Mouse (Mus musculus): ENCODE data around the gene Eif4e3.

The Eif4e3 gene

DNA sequence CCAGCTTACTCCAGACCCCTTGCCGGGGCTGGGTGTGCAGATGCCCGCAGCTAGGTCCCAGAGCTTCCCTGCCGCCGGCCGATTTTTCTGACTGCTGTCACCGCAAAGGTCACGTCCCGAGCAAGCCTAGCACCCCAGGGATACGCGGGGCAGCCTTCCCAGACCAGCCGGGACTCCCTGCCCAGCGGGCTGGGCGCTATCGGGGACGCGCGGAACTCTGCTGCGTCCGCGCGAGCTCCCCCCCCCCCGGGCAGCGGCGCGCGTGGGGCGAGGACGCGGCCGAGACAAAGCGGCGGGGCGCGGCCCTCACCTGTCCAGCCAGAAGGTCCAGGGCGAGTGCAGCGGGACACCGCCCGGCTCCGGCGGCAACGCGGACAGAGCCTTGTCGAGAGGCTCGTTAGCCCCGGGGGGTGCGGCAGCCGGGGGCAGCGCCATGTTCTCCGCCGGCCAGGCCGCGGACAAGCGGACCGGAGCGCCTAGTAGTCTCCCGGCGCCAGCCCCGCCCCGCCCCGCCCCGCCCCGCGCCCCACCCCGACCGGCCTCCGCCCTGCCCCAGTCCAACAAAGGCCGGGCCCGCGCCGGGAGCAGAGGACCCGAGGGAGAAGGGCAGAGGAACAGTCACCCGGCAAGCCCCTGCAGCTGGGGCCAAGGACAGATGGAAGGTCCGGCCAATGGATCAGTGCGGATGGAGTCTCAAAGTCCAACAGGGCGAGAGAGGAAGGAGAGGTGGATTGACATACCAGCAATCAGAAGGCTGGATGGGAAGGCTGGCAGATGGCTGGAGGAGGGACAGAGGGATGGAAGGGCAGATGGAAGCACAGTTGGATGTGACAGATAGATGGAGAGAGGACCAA is at the start of gene Eif4e3, which contains the start of gene Gm20696:
Gene Eif4e3 (minus strand): TSS at position 454 of the 854 bp plus-strand sequence.
Gene Gm20696 (minus strand): TSS at position 480 of the 854 bp plus-strand sequence.
- in situ Hi-C loops (cut with MboI, MseI) = loop anchor here (25.0 kb wide), 2 partner anchors 1171 to 1196 kb away; partner anchors contain the start of gene Ppp4r2 (in 1 of the 2)

DNA sequence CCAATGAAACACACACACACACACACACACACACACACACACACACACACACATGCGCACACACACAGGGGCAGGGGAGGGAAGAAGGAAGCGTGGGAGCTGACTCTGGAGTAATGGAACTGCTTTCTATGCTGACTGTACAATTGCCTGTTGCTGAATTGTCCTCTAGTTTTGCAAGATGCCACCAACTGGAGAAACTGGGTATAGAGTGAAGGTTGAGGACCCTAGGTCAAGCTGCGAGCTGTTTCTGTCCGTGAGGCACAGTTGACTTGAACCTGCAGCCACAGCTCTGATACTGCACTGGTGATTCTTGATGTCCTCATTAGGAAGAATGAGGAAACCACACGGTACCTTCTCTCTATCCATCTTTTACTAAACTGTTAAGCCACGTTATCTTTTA is 49.3 kb upstream of the Eif4e3 start:
- in situ Hi-C loops (cut with MboI, MseI) = no loop called here

DNA sequence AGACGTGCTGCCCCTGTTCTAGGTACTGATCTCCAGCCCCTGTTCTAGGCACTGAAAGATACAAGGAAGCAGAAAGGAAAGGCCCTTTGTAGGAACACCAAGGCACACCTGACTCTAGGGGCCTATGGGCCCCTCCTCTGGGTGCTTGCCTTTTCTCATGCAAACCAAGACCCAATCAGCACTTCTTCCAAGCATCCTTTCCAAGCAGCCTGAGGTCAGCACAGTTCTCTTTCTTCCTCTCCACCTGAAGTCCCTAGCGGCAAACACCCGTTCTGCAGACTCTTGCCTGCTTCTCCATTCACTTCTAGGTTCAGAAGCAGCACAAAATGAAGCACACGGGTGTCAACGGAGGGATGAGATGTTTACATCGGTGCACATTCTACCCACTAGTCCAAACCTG is 48.6 kb upstream of the Eif4e3 start:
- in situ Hi-C loops (cut with MboI, MseI) = no loop called here

DNA sequence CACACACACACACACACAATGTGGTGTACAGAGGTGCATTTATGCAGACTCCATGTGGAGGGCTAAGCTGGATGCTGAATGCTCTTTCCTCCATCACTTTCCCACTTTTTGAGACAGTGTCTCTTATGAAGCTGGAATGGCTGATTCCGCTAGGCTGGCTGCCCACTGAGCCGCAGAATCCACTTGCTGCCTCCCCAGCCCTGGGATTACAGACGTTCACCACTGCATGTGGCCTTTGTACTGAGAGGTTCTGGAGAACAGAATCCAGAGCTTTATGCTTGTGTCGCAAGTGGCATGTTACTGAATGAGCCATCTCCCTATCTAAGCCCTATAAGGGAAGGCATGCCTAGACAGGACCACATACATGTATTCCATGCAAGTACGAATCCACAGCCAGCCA is 46.7 kb upstream of the Eif4e3 start:
- in situ Hi-C loops (cut with MboI, MseI) = no loop called here

DNA sequence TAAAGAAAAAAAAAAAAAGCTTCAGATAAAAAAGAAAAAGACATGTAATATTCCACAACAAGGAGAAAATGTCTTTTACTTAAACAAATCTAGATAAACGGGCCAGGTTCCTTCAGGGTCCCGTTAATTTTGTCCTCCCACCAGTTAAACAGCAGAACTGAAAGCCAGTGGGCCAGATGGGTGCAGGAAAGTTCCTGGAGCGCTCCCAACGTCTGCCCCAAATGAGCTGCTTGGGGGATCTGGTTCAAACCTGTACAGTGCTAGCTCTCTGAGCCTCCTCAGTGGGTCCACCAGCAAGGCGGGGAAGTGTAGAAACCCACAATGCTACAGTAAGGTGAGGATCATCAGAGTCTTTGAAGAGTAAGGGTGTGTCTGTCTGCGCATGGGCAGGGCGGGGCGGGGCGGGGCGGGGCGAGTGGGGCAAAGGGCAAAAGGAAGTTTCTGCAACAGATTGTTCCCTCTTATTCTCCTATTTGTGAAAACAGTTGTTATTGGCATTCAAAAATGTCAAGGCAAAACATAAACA is 45.1 kb upstream of the Eif4e3 start:
- in situ Hi-C loops (cut with MboI, MseI) = no loop called here

DNA sequence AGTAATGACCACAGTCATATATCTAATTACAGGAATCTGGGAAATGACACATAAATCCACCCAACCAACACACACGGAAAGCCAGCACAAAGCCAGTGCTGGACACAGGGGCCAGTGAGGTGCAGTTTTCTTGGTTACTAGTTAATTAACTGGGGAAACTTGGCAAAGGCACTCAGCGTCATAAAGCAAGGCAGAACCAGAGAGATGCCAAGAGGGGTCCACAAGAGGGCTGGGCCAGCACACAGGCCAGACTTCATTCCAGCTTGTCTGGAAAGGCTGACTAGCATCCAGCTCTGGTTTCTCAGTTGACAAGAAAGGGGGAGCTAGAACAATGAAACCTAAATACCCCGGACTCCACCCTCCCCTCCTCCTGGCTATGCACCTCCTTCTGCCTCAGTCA is 33.9 kb upstream of the Eif4e3 start:
- in situ Hi-C loops (cut with MboI, MseI) = loop anchor here in 1 of 2 experiments (5.0 kb wide), 1 partner anchor 72 kb away; no protein-coding TSS in a partner anchor

DNA sequence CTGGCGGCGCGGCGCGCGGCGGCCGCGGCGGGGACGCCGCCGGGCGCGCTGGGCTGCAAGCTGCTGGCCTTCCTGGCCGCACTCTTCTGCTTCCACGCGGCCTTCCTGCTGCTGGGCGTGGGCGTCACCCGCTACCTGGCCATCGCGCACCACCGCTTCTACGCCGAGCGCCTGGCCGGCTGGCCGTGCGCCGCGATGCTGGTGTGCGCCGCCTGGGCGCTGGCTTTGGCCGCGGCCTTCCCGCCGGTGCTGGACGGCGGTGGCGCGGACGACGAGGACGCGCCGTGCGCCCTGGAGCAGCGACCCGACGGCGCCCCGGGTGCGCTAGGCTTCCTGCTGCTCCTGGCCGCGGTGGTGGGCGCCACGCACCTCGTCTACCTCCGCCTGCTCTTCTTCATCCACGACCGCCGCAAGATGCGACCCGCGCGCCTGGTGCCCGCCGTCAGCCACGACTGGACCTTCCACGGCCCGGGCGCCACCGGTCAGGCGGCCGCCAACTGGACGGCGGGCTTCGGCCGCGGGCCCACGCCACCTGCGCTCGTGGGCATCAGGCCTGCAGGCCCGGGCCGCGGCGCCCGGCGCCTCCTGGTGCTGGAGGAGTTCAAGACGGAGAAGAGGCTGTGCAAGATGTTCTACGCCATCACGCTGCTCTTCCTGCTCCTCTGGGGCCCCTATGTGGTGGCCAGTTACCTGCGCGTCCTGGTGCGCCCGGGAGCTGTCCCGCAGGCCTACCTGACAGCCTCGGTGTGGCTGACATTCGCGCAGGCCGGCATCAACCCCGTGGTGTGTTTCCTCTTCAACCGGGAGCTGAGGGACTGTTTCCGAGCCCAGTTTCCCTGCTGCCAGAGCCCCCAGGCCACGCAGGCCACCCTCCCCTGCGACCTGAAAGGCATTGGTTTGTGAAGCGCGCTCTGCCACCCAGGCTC is 26.6 kb upstream of the Eif4e3 start:
- in situ Hi-C loops (cut with MboI, MseI) = no loop called here

DNA sequence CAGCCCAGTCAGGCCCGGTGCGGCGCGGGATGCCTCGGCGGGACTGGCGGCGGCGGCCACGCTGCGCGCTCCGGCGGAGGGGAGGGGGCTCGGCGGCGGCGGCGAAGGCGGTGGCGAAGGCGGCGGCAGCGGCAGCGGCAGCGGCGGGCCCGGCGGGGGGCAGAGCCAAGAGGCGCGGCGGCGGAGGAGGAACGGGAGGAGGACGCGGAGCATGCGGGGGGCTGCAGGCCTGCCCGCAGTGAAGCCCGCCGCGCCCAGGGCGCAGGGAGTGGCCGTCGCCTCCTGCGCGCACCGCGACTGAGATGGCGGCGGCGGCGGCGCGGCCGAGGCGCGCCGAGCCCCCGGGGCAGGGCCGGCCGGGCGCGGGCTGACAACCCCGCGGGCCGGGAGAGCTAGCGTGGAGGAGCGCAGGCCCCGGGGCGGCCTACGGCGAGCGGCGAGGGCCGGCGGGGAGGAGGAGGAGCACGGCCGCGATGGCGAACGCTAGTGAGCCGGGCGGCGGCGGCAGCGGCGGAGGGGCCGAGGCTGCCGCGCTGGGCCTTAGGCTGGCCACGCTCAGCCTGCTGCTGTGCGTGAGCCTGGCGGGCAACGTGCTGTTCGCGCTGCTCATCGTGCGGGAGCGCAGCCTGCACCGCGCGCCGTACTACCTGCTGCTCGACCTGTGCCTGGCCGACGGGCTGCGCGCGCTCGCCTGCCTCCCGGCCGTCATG is 25.8 kb upstream of the Eif4e3 start, which contains the start of gene Gpr27:
Gene Gpr27 (plus strand): TSS at position 474 of the 710 bp plus-strand sequence.
- in situ Hi-C loops (cut with MboI, MseI) = no loop called here

DNA sequence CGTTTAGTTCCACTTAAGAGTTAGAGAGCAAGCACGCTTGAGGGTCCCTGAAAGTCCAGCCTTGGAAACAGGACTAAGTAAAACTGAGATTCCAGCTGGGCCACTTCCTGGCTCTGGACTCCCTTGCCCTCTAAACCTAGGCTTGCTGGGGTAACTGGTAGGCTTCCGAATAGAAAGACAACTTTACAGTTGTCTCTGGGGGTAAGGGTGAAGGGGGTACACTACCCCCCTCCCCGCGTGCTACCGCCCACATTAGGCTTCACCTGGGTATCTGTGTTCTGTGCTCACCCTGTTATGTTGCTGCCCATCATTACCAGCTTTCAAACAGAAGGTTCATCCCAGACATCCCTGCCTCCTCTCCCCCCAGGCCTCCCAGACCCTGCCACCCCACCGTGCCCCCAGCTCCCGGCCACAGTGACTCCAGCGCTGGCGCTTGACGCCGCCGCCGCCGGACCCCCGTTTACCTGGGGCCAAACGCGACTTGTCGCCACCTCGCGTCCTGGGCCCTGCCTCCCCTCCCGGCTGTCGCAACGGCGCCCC is 25.2 kb upstream of the Eif4e3 start:
- in situ Hi-C loops (cut with MboI, MseI) = no loop called here

DNA sequence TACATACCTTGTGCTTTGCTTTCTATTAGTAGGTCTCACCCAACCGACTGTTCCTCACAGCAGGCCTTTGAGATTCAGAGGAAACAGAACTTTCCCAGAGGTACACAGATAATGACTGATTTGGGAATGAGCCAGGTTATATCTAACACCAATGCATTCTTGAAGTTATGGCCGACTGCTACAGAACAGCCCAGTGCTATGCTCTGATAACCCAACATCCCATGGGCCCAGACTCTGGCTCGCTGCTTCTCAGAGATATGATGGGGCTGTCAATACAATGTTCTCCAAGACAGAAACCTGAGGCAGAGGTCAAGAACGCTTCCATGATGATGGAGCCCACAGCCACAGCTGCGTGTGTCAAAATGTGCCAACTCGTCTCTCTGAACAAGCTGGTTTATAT is 21.9 kb upstream of the Eif4e3 start:
- in situ Hi-C loops (cut with MboI, MseI) = loop anchor here in 1 of 2 experiments (5.0 kb wide), 1 partner anchor 1431 kb away; no protein-coding TSS in a partner anchor

DNA sequence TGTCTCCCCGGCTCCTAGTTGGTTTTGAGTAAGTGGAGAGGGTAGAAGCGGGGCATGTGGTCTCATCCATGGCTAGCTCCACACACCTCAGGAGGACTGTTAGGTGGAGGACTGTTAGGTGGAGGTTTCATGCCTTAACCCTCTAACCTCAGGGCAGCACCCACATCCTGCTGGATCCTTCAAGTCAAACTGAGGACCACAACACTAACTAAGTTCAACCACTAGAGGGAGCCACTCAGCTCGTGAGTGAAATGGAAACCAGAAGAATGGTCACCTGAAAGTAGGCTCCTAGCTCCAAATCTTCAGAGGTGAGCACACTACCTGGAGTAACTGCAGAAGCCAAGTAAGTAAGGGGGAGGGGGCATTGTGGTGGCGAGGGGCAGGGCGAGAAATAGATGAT is 18.3 kb upstream of the Eif4e3 start:
- in situ Hi-C loops (cut with MboI, MseI) = loop anchor here in 1 of 2 experiments (5.0 kb wide), 1 partner anchor 1428 kb away; no protein-coding TSS in a partner anchor

DNA sequence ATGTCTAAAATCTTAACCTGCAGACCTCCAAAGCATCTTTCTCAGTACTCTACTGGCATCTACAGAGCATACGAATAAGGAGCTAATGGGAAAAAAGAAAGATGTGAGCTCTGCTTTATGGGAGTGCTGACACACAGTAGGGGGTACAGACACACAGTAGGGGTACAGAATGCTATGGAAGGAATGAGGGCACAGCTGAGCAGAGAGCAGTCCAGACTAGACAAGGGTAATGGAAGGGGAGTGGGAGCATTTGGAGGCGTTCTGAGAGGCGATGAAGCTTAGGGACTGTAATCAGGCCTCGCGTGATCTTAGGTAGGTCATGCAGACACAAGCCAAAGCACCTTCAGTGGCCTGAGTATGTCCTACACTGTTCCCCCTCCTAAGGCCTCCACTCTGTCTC is 17.4 kb upstream of the Eif4e3 start:
- in situ Hi-C loops (cut with MboI, MseI) = no loop called here

DNA sequence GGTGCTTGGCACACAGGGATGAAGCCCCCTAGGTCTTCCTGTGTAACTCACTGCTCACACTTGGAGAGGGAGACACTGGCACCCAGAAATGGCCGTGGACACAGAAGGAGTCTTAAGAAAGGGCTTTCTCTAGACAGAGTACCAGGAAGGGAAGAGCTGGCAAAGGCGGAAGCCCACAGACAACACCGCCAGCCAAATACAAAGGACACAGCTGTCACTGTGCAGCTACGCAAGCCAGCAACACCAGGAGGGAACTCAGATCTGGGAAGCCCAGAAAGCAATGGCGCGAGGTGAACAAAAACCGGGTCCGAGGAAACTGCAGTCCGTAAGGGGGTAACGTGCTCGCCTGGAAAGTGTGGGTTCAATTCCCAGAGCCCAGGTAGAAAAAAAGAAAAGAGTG is 11.5 kb upstream of the Eif4e3 start:
- in situ Hi-C loops (cut with MboI, MseI) = loop anchor here in 1 of 2 experiments (5.0 kb wide), 1 partner anchor 104 kb away; no protein-coding TSS in a partner anchor

DNA sequence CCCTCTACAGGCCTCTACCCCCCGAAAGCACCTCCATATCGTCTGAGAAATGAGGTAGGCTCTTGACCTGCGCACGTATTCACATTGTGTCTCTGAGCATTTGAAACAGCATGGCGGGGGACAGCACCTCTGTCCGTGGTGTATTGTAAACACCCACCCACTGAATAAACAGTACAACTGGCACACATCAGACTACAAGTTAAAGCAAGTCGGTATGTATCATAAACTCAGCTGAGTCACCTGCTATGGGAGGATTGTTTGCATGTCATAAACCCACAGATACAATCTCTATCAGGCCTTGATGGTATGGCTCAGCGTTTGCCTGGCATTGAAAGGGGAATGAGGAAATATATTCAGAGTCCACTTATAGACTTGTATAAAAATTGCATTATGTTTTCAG is 10.8 kb upstream of the Eif4e3 start:
- in situ Hi-C loops (cut with MboI, MseI) = loop anchor here in 1 of 2 experiments (5.0 kb wide), 1 partner anchor 105 kb away; no protein-coding TSS in a partner anchor

DNA sequence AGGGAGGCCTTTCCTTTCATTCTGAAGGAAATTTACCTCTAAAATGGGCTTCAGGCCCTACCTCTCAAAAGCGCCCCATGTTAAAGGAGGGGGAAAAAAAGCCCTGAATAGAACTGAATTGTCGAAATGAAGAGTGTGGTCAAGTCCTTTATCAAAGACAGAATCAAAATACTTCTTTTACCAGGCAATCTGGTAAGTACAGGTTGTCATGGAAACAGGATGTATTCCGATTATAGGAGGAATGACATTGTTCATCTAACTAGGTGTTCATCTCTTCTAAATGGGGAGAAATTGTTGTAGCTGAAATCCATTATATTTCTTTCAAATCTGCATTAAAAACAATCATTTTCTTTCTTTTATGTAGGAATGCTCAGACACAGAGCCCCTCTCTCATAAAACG is 7.9 kb upstream of the Eif4e3 start:
- in situ Hi-C loops (cut with MboI, MseI) = loop anchor here (25.0 kb wide), 2 partner anchors 1163 to 1188 kb away; partner anchors contain the start of gene Ppp4r2 (in 1 of the 2)

DNA sequence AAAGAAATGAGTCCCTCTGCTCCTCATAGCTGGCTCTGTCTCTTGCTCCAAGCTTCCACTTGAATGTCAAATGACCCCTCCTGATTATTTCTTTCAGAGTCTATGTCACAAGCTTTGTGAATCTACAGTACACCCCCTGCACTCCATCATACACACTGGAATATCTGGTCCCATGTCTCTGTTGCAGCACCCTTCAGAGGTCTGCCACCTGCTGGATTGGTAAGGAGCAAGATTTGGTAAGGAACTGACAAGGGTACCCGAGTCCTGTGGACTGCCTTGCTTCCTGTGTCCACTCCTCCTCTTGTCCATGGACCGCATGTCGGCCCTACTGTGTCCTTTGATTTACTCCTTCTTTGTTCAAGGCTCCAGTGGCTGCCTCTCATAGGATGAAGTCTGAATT is 5.2 kb upstream of the Eif4e3 start:
- in situ Hi-C loops (cut with MboI, MseI) = loop anchor here (25.0 kb wide), 2 partner anchors 1166 to 1191 kb away; partner anchors contain the start of gene Ppp4r2 (in 1 of the 2)

DNA sequence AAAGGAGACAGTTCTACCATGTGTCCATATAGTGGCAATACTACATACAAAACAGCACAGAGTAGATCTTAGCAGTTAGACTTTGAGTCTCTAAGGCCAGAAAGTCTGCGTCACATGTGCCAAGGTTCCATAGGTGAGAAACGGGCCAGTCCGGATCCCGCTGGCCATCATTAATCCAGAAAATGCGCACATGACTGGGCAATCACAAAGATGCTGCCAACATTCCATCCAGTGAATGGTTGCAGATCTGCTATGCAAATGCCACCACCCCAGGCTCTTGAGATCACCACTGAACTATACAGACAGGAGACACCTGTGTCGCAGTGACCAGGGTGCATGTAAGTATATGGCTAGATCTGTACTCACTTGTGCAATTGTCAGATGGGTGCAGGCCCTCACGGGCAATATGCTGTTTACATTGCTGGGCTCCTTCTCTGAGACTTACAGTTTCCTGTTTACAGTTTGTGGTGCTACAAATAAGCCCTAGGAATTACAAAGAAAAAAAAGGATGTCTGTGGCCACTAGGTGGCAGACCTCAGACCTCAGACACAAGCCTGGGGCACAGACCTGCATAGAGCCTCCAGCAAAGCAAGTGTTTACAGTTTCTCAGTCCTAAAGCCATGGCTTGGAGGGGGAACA is 4.0 kb upstream of the Eif4e3 start:
- in situ Hi-C loops (cut with MboI, MseI) = loop anchor here (25.0 kb wide), 2 partner anchors 1167 to 1192 kb away; partner anchors contain the start of gene Ppp4r2 (in 1 of the 2)

DNA sequence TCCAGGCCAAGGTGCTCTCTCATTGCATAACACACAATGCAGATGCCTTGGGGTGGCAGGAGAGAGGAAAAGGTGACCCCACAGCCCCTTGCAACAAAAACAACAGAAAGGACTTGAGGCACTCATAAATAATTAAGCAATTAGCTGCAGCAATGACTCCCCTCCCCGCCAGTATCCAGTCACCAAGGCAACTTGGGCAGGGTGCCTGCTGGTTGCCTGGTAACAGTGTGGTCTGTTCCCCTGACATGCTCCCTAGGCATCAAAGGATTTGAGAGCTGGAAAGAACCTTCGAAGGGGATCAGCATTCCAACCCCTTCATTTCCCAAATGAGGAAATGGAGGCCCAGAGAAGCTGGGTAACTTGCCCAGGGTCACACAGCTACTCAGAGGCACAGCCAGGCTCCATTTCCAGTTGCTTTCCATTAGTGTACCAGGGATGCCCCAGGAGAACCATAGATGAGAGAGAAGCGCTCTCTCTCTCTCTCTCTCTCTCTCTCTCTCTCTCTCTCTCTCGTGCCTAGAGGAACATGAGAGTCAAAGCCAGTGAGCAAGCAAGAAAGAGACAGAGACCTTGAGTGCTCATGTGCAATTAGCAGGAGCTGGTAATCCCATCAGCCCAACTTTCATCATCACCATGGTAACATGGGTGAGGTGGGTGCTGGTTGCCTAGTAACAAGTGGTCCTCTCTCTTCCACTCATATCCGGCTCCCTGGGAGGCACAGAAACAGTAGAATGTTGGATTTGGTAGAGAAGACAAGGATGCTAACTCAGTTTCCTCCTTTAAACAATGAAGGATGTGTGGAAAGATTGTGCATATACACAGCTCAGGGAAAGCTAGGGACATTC is 3.1 kb upstream of the Eif4e3 start:
- in situ Hi-C loops (cut with MboI, MseI) = loop anchor here (25.0 kb wide), 2 partner anchors 1168 to 1193 kb away; partner anchors contain the start of gene Ppp4r2 (in 1 of the 2)

DNA sequence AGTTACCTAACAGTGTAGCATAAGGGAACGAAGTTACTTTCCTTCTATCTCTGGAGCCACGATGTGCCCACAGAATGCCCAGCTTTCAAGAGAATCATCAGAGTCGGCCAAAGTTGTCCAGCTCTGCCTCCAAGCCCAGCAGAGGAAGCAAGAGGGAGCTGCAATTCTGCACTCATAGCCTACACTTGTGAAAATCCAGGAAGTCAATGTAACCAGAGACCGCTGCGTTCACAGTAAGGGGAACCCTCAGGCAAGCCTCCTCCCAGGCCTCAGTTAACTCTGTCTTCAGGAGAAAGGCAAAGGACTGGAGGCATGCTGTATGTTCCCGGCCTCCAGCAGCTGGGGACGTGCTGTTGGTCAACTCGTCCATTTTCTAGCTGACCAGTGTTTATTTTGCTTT is 719 bp upstream of the Eif4e3 start:
- in situ Hi-C loops (cut with MboI, MseI) = loop anchor here (25.0 kb wide), 2 partner anchors 1170 to 1195 kb away; partner anchors contain the start of gene Ppp4r2 (in 1 of the 2)

Measured in T-helper 17 cell (primary cell).